Mouse (Mus musculus): ENCODE data around the gene Ugt3a1.
"Not testable (repeated sequence)": the region's sequence is repeated elsewhere in the genome, so short reads cannot be mapped to it uniquely, and the experiment has no call there.

Ugt3a1 gene

GRCm38 (mm10) chr15:9276838-9277295, at the start of gene Ugt3a1:
Ugt3a1 (plus strand) TSS chr15:9276888.
- in situ Hi-C loops (cut with MboI, MseI) = no loop called here

GRCm38 (mm10) chr15:9230917-9231316, 45.8 kb upstream of the Ugt3a1 start:
- in situ Hi-C loops (cut with MboI, MseI) = not testable (repeated sequence)

DNA sequence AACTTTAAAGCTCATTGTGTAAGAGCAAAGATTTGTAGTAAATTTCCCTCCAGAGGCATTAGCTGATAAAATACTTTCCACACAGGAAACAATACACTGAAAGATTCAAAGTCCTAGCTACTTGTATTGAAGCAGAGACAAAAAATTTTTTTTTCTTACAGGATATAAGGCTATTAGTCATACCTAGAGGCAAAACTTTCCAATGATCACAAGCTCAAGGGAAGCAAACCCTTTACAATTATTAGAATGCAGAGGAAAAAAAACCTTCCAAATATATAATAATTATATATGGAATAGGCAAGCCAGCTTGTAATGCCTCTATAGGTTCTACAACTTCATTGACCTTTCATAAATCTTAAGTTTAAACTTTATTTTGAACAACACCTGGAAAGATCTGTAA, 30.3 kb upstream of the Ugt3a1 start:
- in situ Hi-C loops (cut with MboI, MseI) = no loop called here

DNA sequence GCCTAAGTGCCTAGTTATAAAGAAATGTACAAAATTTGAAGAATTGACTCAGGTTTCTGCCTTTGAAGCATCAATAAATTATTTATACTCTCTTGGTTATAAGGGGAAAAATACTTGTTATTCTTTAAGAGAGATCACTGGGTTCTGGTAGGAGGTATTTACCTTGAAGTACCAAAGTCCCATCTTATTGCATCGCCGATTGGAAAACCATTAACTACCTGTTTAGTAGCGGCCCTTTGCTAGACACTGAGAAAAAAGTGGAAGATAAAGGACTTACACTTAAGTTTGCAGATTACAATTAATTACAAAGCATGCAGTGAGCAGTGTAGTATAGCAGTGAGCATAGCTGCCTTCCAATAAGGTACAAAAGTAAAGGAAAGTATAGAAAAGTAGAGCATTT, 23.8 kb upstream of the Ugt3a1 start:
- in situ Hi-C loops (cut with MboI, MseI) = no loop called here

- in situ Hi-C loops (cut with MboI, MseI) = no loop called here
Measured at GRCm38 (mm10) chr15:9260621-9261020, 16.1 kb upstream of the Ugt3a1 start.

GRCm38 (mm10) chr15:9271876-9272275, 4.8 kb upstream of the Ugt3a1 start:
- in situ Hi-C loops (cut with MboI, MseI) = no loop called here

DNA sequence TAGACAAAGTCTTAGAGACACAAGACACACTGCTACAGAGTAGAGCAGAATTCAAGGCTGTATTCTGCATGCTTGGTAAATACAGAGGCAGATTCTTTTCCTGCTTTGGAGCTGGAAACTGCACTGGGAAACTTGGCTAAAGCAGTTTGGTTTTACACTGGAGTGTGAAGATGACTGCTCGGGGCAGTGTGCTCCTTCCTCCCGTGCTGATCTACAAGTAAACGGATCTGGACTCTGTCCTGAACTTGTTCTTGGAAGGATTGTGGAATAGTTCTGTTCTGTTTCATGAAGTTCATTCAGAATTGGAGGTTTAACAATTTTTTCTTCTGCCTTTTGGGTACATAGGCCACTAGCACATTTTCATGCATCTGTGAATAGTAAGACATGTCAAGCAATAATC, 2.3 kb downstream of the Ugt3a1 start:
- in situ Hi-C loops (cut with MboI, MseI) = no loop called here

GRCm38 (mm10) chr15:9279596-9279995, 2.9 kb downstream of the Ugt3a1 start:
- in situ Hi-C loops (cut with MboI, MseI) = no loop called here

- in situ Hi-C loops (cut with MboI, MseI) = no loop called here
Measured at GRCm38 (mm10) chr15:9283165-9283564, 6.5 kb downstream of the Ugt3a1 start.

GRCm38 (mm10) chr15:9289660-9290059, 13.0 kb downstream of the Ugt3a1 start:
- in situ Hi-C loops (cut with MboI, MseI) = no loop called here

DNA sequence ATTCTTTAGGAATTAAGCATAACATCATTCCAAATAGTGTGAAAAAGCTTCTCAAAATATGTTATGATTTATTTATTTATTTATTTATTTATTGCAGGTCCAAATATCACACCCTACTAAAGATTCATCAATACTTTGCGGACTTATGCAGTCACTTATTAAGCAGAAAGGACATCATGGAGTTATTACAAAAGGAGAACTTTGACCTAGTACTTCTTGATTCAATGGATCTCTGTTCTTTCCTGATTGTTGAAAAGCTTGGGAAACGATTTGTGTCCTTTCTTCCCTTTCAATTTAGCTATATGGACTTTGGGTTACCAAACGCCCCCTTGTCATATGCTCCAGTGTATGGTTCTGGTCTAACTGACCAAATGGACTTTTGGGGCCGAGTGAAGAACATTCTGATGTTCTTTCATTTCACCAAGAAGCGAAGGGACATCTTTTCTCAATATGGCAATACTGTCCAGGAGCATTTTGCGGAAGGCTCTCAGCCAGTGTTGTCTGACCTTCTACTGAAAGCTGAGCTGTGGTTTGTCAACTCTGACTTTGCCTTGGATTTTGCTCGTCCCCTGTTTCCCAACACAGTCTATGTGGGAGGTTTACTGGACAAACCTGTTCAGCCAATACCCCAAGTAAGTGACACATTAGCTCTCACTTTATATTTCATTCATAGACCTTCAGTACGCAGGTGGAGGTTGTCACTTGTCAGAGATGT, 29.4 kb downstream of the Ugt3a1 start:
- in situ Hi-C loops (cut with MboI, MseI) = no loop called here

GRCm38 (mm10) chr15:9334596-9334995, 57.9 kb downstream of the Ugt3a1 start:
- in situ Hi-C loops (cut with MboI, MseI) = no loop called here

DNA sequence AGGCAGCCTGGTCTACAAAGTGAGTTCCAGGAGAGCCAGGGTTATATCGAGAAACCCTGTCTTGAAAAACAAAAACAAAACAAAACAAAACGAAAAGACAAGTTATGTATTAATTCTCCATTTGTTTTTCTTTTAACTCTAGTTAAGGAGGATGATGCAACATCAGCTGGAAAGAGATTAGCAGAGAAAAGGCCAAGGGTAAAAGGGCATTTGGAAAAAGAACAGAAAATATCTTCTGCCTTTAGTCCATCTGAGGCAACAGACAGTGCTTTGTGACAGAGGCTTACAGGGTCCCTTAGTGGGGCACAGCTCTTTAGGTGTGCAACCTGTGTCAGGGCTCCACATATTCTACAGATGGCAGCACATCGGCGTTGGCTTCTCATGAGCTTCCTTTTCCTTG, 58.7 kb downstream of the Ugt3a1 start, which contains the start of gene Ugt3a2:
Gene Ugt3a2, plus strand, starts transcription at position 210 of the 400 bp plus-strand sequence.
- in situ Hi-C loops (cut with MboI, MseI) = no loop called here

- in situ Hi-C loops (cut with MboI, MseI) = no loop called here
Measured at GRCm38 (mm10) chr15:9336616-9337015, 59.9 kb downstream of the Ugt3a1 start.

GRCm38 (mm10) chr15:9337021-9337420, 60.3 kb downstream of the Ugt3a1 start:
- in situ Hi-C loops (cut with MboI, MseI) = no loop called here

GRCm38 (mm10) chr15:9348739-9349138, 72.1 kb downstream of the Ugt3a1 start:
- in situ Hi-C loops (cut with MboI, MseI) = no loop called here

DNA sequence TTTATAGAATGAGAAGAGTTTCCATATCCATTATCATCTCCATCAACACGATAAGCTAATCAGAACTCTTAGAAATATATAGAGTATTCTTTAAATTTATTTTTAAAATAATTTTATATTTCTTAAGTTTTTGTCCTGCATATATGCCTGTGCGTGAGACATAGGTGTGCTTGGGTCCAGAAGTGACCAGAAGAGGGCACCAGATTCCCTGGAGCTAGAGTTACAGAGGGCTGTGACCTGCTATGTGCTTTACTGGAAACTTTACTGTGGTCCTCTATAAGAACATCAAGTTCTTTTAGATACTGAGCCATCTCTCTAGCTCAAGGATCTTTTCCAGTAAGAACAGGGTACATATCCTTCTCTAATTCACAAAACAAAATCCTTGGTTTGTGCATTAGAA, 86.1 kb downstream of the Ugt3a1 start:
- in situ Hi-C loops (cut with MboI, MseI) = no loop called here
